Mouse (Mus musculus) frontal cortex, postnatal 14 days (tissue): Measurements from ENCODE around the gene Sec14l4.
A peak's percentile ranks its signal among the peaks of the same experiment; 100 is the strongest.
"Not testable (repeated sequence)": the region's sequence is repeated elsewhere in the genome, so short reads cannot be mapped to it uniquely, and the experiment has no call there.

ENCODE experiments used
- DNase-seq, 2 experiments: peaks; one replicate each; pipeline ENCODE4 v3.0.0; 2022; ENCODE audit warnings: low spot score in 2 of 2

Sec14l4 gene

DNA sequence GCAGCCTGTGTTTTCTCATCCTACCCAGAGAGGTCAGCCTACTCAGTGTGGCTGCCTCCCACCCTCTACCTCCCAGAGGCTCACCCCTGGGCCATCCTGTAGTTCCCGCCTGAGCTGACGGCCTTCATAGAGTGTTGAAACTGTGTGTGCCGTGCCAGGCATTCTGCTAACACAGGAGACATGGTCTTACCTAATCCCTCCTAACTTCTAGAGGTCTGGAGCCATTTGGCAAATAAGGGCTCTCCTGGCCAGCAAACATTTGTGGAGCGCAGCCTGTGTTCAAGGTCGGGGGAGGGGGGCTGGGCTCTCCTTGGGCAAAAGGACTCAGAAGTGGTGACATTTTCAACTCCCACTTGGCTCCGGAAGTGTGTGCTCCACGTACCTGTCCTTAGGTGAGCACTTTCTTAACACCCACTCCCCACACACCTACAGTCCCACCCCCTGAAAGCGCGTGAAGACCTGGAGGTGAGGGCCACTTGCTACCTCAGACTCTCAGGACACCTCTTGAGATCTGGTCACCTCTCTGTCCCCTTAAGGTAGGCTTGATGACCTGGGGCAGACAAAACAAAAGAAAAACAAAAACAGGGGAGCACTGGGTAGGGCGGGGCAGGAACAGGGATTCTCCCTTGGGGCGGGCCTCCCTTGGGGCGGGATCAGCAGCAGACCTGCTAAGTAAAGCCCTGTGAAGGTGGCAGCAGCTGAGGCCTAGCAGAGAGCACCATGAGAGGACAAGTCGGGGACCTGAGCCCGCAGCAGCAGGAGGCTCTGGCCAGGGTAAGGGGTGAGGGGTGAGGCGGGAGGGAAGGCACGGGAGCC is at the start of gene Sec14l4:
TSS of gene Sec14l4 (plus strand) at position 337 of the 816 bp plus-strand sequence.
- DNase-seq: no peak

DNA sequence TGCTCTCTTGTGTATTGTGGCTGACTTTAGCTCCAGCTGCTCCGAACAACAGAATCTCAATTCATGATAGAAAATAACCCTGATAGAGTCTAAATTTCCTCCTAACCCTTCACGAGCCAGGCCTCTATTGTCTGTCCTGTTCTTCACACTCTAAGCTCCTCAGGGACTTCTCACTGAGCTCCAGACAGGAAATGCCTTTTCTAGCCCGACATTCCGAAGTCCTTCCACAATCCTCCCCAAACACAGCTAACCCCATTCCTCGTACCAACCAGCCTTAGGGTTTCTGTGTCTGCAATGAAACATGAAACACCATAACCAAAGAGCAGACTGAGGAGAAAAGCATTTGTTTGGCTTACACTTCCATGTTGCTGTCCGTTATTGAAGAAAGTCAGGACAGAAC is 49.7 kb upstream of the Sec14l4 start:
- DNase-seq: no peak

- no peak for DNase-seq
Observed at GRCm38 (mm10) chr11:3982275-3983209, 48.7 kb upstream of the Sec14l4 start.

DNA sequence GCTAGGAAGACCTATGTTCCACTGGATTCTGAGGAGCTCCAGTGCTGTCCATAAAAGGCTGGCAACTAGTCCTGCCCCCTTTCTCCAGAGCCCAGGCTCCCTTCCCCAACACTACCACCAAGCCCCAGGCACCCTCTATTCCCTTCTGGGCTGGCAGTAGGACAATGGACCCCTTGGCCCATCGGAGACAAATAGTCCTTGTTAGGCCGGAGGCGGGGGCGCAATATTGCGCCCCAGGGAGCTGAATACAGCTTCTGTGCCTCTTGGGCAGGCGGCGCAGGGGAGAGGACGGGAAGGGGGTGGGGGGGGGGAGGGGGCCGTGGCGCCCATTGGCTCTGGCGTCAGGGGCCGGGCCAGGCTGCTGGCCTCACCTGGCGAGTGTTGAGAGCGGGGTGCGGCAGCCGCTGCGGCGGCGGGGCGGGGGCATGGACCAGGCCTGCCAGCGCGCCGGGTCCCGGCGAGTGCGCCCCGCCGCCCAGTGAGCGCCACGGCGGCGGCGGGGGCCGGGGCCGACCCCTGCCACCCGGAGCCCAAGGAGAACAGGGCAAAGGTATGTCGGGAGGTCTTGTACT is 47.9 kb upstream of the Sec14l4 start, which contains the start of gene Gal3st1:
TSS of gene Gal3st1 (plus strand) at position 346 of the 572 bp plus-strand sequence.
- no peak for DNase-seq

DNA sequence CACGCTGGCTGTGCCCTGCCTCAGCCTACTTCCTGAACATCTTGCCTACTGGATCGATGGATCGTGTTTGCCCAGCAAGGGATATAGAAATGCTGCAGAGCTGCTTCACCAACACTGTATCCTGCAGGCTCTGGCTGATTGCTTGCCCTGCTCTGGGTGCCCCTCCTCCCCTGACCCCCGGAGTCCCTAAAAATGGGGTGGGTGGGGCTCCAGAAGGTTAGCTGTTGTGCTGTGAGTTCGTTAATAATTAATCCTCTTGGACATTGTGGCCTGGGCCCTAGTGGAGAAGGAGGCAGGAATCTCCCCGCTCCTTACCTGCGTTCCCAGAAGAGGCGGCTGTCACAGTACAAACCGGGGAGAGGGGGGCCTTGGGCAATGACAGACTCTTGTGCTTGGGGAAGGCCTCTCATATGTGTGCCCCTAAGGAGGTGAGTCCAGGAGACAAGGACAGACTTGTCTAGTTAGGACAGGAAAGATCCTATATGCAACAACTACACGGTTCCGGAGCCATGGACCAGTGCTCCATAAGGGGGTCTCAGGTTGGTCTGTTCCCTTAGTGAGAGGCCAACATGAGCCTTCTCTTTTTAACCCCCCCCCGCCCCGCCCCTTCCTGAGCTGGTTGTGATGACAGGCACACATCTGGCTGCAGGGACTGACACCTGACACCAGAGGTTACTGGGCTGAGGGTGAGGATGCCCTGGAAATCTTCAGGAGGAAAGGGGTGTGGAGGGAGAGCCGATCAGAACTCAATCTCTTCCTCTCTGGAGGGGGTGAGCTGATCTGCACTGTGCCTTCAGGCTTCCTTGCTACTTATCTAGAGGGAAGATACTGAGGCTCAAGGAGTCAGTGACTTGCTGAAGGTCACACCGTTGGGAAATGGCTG is 47.2 kb upstream of the Sec14l4 start:
- no peak for DNase-seq

GRCm38 (mm10) chr11:3989748-3990147 is 41.5 kb upstream of the Sec14l4 start:
- DNase-seq: no peak

- no peak for DNase-seq
Observed at GRCm38 (mm10) chr11:3993132-3993531, 38.1 kb upstream of the Sec14l4 start.

DNA sequence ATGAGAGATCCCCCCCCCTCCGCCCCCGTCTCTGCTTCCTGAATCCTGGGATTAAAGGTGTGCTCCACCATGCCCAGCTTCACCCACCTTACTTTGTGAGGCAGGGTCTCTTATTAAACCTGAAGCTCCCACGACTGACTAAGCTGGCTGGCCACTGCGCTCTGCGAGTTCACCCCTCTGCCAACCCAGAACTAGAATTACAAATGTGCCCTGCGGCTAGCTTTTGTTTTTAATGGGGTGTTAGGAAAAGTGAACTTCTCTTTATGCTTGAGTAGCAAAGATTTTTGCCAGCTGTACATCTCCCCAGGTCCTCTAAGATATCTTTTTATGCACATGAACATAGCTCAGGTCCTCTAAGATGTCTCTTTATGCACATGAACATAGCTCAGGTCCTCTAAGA is 37.3 kb upstream of the Sec14l4 start:
- DNase-seq: no peak

DNA sequence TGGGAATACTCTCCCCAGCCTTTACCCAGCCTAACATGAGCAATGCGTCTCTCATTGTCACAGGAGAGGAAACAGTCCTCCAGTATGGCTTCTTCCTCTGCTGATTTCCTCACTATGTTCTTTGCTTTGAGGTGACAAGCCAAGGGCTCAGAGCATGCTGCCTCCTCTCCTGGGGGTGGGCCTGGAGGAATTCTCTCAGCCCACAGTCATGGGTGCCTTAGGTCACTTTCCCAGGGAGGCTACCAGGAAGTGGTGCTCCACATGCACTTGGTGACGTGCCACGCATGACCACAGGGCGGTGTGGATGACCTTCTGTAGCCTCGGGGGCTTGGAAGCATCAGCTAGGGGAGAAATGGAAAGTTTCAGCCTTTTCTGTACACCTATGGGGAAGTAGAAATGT is 35.8 kb upstream of the Sec14l4 start:
- no peak for DNase-seq

- DNase-seq: no peak
Observed at GRCm38 (mm10) chr11:3996840-3997239, 34.4 kb upstream of the Sec14l4 start.

DNA sequence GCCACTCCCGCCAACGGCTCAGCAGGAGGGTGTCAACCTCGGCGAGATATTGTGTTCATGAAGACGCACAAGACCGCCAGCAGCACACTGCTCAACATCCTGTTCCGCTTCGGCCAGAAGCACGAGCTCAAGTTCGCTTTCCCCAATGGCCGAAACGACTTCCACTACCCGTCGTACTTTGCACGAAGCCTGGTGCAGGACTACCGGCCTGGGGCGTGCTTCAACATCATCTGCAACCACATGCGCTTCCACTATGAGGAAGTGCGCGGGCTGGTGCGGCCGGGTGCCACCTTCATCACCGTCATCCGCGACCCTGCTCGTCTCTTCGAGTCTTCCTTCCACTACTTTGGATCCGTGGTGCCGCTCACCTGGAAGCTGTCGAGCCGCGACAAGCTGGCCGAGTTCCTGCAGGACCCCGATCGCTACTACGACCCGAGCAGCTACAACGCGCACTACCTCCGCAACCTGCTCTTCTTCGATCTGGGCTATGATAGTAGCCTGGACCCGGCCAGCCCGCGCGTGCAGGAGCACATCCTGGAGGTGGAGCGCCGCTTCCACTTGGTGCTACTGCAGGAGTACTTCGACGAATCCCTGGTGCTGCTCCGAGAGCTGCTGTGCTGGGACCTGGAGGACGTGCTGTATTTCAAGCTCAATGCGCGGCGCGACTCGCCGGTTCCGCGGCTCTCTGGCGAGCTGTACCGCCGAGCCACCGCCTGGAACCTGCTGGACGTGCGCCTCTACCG is 33.1 kb upstream of the Sec14l4 start:
- no peak for DNase-seq

DNA sequence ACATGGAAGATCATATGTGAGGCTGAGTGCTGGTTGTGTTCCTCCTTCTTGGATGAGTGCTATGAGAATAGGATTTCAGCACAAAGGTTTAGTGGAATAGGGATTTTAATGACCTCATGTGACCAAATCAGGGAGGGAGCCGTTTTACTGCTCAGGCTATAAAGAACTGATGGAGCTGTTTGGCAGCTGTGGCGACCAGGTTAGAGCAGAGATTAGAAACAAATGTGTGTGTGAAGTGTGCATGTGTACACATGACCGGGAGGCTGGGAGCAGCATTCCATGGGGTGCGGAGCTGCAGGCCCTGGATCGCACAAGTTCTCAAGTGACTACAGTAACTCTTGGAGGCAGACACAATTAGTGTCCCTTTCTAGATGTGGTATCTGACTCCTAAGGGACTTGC is 31.7 kb upstream of the Sec14l4 start:
- DNase-seq: no peak

GRCm38 (mm10) chr11:4001603-4002002 is 29.7 kb upstream of the Sec14l4 start:
- DNase-seq: peak in 1 of 2 experiments; percentile 67

DNA sequence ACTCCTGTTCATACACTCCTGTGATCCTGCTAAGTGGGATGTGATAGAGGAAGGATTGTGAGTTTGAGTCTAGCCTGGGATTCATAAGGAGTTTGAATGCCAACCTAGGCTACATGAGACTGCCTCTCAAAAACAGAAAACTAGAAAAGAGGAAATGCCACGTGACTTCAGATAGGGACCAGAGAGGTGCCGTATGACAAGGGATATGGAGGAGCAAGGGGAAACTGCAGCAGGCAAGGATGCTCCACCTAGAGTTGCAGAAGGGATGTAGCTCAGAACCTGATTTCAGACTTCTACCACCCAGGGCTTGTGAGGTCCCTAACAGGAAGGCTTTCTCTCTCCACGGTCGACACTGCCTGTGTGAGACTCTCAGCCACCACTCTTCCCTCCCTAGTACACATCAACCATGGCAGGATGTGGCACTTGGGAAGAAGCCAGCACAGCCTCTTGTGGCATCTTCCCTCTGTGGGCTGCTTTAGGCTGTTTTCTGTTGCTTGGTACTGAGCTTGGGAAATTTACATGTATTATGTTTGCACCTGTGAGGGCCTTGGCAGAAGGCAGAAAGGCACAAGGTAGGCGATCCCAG is 25.9 kb upstream of the Sec14l4 start:
- DNase-seq: no peak

DNA sequence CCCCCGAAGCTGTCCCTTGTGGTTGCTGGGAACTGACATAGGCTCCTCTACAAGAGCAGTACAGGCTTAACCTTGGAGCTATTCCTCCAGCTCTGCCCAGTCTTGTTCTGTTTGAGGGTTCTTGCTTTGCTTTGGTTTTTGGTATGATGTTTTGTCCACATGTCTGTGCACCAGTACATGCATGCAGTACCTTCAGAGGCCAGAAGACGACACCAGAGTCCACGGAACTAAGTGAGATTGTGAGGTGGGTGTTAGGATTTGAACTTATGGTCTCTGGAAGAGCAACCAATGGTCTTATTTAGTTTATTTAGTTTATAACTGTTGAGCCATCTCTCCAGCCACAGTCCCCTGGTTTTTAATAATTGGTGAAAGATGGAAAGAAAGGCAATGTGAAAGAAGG is 24.8 kb upstream of the Sec14l4 start:
- no peak for DNase-seq

DNA sequence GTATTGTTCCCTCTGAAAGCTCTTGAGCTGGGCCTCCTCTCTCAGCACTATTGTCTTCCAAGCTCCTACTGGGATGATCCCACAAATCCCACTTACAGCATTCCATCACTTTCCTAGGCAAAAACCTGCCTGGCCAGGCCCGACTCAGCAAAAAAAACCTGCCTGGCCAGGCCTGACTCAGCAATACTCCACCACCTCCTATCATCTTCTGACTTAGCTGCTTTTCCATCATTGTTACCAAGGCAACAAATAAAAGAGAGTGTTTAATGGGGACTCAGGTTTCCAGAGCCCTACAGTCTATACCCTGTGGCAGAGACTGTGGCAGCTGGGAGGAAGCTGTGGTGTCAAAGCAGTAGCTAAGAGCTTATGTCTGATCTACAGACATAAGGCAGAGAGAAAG is 18.6 kb upstream of the Sec14l4 start:
- DNase-seq: no peak

- DNase-seq: not testable (repeated sequence)
Observed at GRCm38 (mm10) chr11:4015796-4016195, 15.5 kb upstream of the Sec14l4 start.

GRCm38 (mm10) chr11:4022111-4022510 is 9.2 kb upstream of the Sec14l4 start:
- DNase-seq: not testable (repeated sequence)

DNA sequence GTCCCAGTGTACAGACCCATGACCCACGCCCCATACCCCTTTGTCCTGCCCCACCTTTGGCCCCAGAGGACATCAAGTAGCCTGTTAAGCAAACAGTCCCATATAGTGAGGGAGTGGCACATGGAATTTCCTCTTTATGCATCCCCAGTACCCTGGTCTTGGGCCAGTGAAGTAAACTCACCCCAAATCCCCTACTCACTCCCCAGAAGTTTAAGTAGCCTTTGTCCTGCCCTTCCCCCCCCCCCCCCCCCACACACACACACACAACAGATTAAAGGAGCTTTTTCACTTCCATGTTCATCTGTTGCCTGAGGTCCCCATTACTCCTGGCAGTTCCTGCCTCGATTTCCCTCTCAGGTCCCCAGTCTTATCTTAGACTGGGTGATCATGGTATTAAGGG is 7.9 kb upstream of the Sec14l4 start:
- no peak for DNase-seq

DNA sequence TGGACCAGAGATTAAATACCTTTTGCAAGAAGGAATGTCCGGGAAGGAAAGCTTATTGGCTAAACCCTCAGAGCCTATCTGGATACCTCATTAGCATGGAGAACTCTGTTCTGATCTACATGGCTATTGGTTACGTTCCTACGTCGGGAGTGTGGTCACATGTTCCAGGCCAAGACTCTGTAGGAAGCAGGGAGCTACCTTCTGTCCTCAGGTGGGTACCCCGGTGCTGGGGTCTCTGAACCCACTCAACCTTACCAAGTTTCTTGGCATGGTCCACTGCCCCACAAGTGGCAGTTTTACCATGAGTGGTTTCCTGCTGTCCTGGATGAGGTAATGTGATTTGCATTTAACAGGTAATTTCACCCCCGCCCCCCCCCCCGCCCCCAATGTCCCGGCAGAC is 4.2 kb upstream of the Sec14l4 start:
- no peak for DNase-seq
